Mouse (Mus musculus) CH12.LX (cell line): ENCODE measurements at regions not wholly inside any gene's neighbourhood (a gene's known extent, or its start where the extent isn't known, plus 50 kb on each side); places are given as distances from the start of the nearest gene placed in this dataset.

Experiments used
- DNase-seq: peaks from one replicate; pipeline ENCODE4 v3.0.0-alpha.2; 2013; ENCODE audit errors: extremely low read depth
- H3K27ac ChIP-seq: 2 replicates; pipeline ENCODE4 v1.5.1; 2012; ENCODE audit warnings: low read depth, mild to moderate bottlenecking, control low read depth, moderate library complexity; ENCODE audit not compliant: insufficient read depth
- H3K27me3 ChIP-seq: replicated peaks from 2 replicates; pipeline ENCODE3; 2012; ENCODE audit warnings: inconsistent platforms
- H3K36me3 ChIP-seq, 2 experiments: replicated peaks in 1 of 2; 2 replicates each; pipeline versions ENCODE3 to v1.6.1; 2012; ENCODE audit warnings: inconsistent platforms in 1 of 2, low read length in 1 of 2, mild to moderate bottlenecking in 1 of 2, mixed read lengths in 1 of 2, moderate library complexity in 1 of 2; ENCODE audit not compliant: control insufficient read depth in 1 of 2, insufficient read depth in 1 of 2
- H3K4me1 ChIP-seq, 2 experiments: 2 replicates each; pipeline ENCODE4 v1.6.1; 2012; ENCODE audit warnings: inconsistent platforms in 1 of 2, moderate library complexity in 1 of 2; ENCODE audit not compliant: insufficient read depth in 2 of 2, control insufficient read depth in 1 of 2
- H3K4me2 ChIP-seq: 2 replicates; pipeline ENCODE4 v1.6.1; 2012; ENCODE audit warnings: low read depth, mild to moderate bottlenecking, control low read depth; ENCODE audit not compliant: poor library complexity, insufficient read depth, severe bottlenecking
- H3K4me3 ChIP-seq, 3 experiments: fragments of 150-350 bp in 1 of 3; sonication (generic) in 1 of 3; replicated peaks in 1 of 3; 2 replicates each; pipeline versions ENCODE3 to v1.5.1; 2011 to 2012; ENCODE audit warnings: low read depth in 2 of 3, low read length in 2 of 3, mild to moderate bottlenecking in 2 of 3, moderate library complexity in 2 of 3, control low read depth in 1 of 3, improper control_type of control experiment in 1 of 3, inconsistent platforms in 1 of 3, mixed read lengths in 1 of 3; ENCODE audit not compliant: poor library complexity in 1 of 3
- H3K79me2 ChIP-seq: replicated peaks from 2 replicates; pipeline ENCODE4 v1.6.1; 2012; ENCODE audit warnings: mild to moderate bottlenecking, moderate library complexity; ENCODE audit not compliant: control insufficient read depth, poor library complexity, insufficient read depth, severe bottlenecking; ENCODE audit errors: extremely low read depth
- H3K9ac ChIP-seq: 2 replicates; pipeline ENCODE4 v1.6.1; 2012; ENCODE audit warnings: low read depth, mild to moderate bottlenecking, control low read depth, moderate library complexity; ENCODE audit not compliant: insufficient read depth
- H3K9me3 ChIP-seq: replicated peaks from 2 replicates; pipeline ENCODE3; 2012; ENCODE audit warnings: low read length, inconsistent platforms, mixed read lengths
- BHLHE40 ChIP-seq: IDR thresholded peaks from 2 replicates; pipeline ENCODE4 v1.6.1; 2011; ENCODE audit warnings: mild to moderate bottlenecking, low read depth, low read length, improper control_type of control experiment
- CHD2 ChIP-seq: IDR thresholded peaks from 2 replicates; pipeline ENCODE4 v1.6.1; 2011; ENCODE audit warnings: low read length, improper control_type of control experiment
- ELF1 ChIP-seq: IDR thresholded peaks from 2 replicates; pipeline ENCODE4 v1.6.1; 2014; ENCODE audit warnings: low read depth, mild to moderate bottlenecking, inconsistent platforms, low read length, improper control_type of control experiment
- EP300 ChIP-seq: IDR thresholded peaks from 2 replicates; pipeline ENCODE4 v1.6.1; 2011; ENCODE audit warnings: low read length, improper control_type of control experiment
- ETS1 ChIP-seq: conservative IDR thresholded peaks from 2 replicates; pipeline ENCODE4 v1.6.1; 2012; ENCODE audit warnings: low read depth, mild to moderate bottlenecking, inconsistent platforms, low read length, improper control_type of control experiment, moderate library complexity
- JUN ChIP-seq: IDR thresholded peaks from 2 replicates; pipeline ENCODE4 v1.6.1; 2011; ENCODE audit warnings: low read depth, mild to moderate bottlenecking, low read length, improper control_type of control experiment, moderate library complexity; ENCODE audit not compliant: insufficient read depth
- JUND ChIP-seq: conservative IDR thresholded peaks from 2 replicates; pipeline ENCODE4 v1.6.1; 2011; ENCODE audit warnings: low read depth, low read length, improper control_type of control experiment
- KAT2A ChIP-seq: IDR thresholded peaks from 2 replicates; pipeline ENCODE4 v1.6.1; 2012; ENCODE audit warnings: low read length, improper control_type of control experiment, inconsistent platforms; ENCODE audit not compliant: insufficient replicate concordance
- MAZ ChIP-seq: IDR thresholded peaks from 2 replicates; pipeline ENCODE4 v1.6.1; 2012; ENCODE audit warnings: low read depth, mild to moderate bottlenecking, inconsistent platforms, low read length, improper control_type of control experiment, moderate library complexity
- MEF2A ChIP-seq: IDR thresholded peaks from 2 replicates; pipeline ENCODE4 v1.6.1; 2014; ENCODE audit warnings: low read depth, mild to moderate bottlenecking, inconsistent platforms, low read length, improper control_type of control experiment, borderline replicate concordance
- MXI1 ChIP-seq: IDR thresholded peaks from 2 replicates; pipeline ENCODE4 v1.6.1; 2011; ENCODE audit warnings: mild to moderate bottlenecking, low read depth, low read length, improper control_type of control experiment
- MYC ChIP-seq: IDR thresholded peaks from 2 replicates; pipeline ENCODE4 v1.6.1; 2011; ENCODE audit warnings: low read depth, mild to moderate bottlenecking, improper control_type of control experiment, low read length
- NELFE ChIP-seq: IDR thresholded peaks from 2 replicates; pipeline ENCODE4 v1.6.1; 2011; ENCODE audit warnings: low read depth, low read length, improper control_type of control experiment
- NRF1 ChIP-seq: IDR thresholded peaks from 2 replicates; pipeline ENCODE4 v1.6.1; 2014; ENCODE audit warnings: low read depth, mild to moderate bottlenecking, inconsistent platforms, low read length, improper control_type of control experiment, moderate library complexity
- PAX5 ChIP-seq: IDR thresholded peaks from 2 replicates; pipeline ENCODE4 v1.6.1; 2012; ENCODE audit warnings: low read length, inconsistent platforms, mixed read lengths
- POLR2A ChIP-seq: IDR thresholded peaks from 2 replicates; pipeline ENCODE4 v1.6.1; 2011; ENCODE audit warnings: low read depth, mild to moderate bottlenecking, improper control_type of control experiment, low read length
- SIN3A ChIP-seq: IDR thresholded peaks from 2 replicates; pipeline ENCODE4 v1.6.1; 2012; ENCODE audit warnings: low read length, improper control_type of control experiment, inconsistent platforms
- SMC3 ChIP-seq: IDR thresholded peaks from 2 replicates; pipeline ENCODE4 v1.6.1; 2011; ENCODE audit warnings: low read depth, low read length, improper control_type of control experiment
- TBP ChIP-seq: conservative IDR thresholded peaks from 2 replicates; pipeline ENCODE4 v1.6.1; 2011; ENCODE audit warnings: low read depth, low read length, improper control_type of control experiment
- UBTF ChIP-seq: IDR thresholded peaks from 2 replicates; pipeline ENCODE4 v1.6.1; 2012; ENCODE audit warnings: low read depth, mild to moderate bottlenecking, inconsistent platforms, low read length, improper control_type of control experiment, moderate library complexity
- USF1 ChIP-seq: IDR thresholded peaks from 2 replicates; pipeline ENCODE4 v1.6.1; 2014; ENCODE audit warnings: low read depth, mild to moderate bottlenecking, inconsistent platforms, low read length, improper control_type of control experiment
- USF2 ChIP-seq: conservative IDR thresholded peaks from 2 replicates; pipeline ENCODE4 v1.6.1; 2011; ENCODE audit warnings: low read depth, low read length, improper control_type of control experiment
- ZC3H11A ChIP-seq: IDR thresholded peaks from 2 replicates; pipeline ENCODE4 v1.6.1; 2012; ENCODE audit warnings: low read depth, mild to moderate bottlenecking, inconsistent platforms, low read length, improper control_type of control experiment
- ZKSCAN1 ChIP-seq: IDR thresholded peaks from 2 replicates; pipeline ENCODE4 v1.6.1; 2012; ENCODE audit warnings: low read depth, inconsistent platforms, low read length, improper control_type of control experiment, borderline replicate concordance
- ZMIZ1 ChIP-seq: IDR thresholded peaks from 2 replicates; pipeline ENCODE4 v1.6.1; 2012; ENCODE audit warnings: low read depth, mild to moderate bottlenecking, inconsistent platforms, low read length, improper control_type of control experiment
- ZNF384 ChIP-seq: IDR thresholded peaks from 2 replicates; pipeline ENCODE4 v1.6.1; 2012; ENCODE audit warnings: low read depth, low read length, improper control_type of control experiment, inconsistent platforms
- dilution Hi-C: fragments of 300-500 bp; cut with MboI; formaldehyde crosslinking; loops from 2 replicates; pipeline ENCODE4 v1.14.3; 2020; ENCODE audit warnings: low sequenced_read_pairs; ENCODE audit not compliant: extremely low pct_unique_long_range_greater_than_20kb, extremely low pct_ligation_motif_present
- in situ Hi-C: fragments of 300-500 bp; cut with MboI; formaldehyde crosslinking; loops from 3 replicates; pipeline ENCODE4 v1.14.3; 2019; ENCODE audit warnings: low sequenced_read_pairs, low pct_ligation_motif_present, low pct_unique_long_range_greater_than_20kb, mixed read lengths

- no peak for TF ChIP-seq ZKSCAN1
- peak; percentile 73 for TF ChIP-seq BHLHE40
- TF ChIP-seq JUND, result peak; percentile 94
- TF ChIP-seq EP300, result peak; percentile 98
- TF ChIP-seq JUN, result peak; percentile 82
- peak; percentile 24; the same call in 1 of the 2 replicates for TF ChIP-seq ZNF384
- TF ChIP-seq, all 38 proteins: peak for 12
These were observed 152.3 kb upstream of the Phactr1 start (continued) for GRCm38 (mm10) chr13:42528169-42528568.

GRCm38 (mm10) chr13:42536501-42537210 lies 143.8 kb upstream of the Phactr1 start:
- in situ Hi-C loops, result no loop called here

GRCm38 (mm10) chr13:42538046-42538445 lies 142.4 kb upstream of the Phactr1 start:
- H3K27ac ChIP-seq, result no peak overlapping the region
- no peaks in the 10 kb centered on the region for H3K27me3 ChIP-seq
- no peak overlapping the region for H3K4me3 ChIP-seq
- DNase-seq, result no peak
- H3K9ac ChIP-seq, result no peak overlapping the region
- dilution Hi-C loops, result no loop called here
- H3K4me1 ChIP-seq, result no peaks in the 10 kb centered on the region
- H3K4me2 ChIP-seq, result no peak overlapping the region
- peaks cover 6% of the 10 kb centered on the region for H3K9me3 ChIP-seq
- no peaks in the 10 kb centered on the region for H3K36me3 ChIP-seq
- no peak for TF ChIP-seq NRF1
- no peak for TF ChIP-seq MAZ
- TF ChIP-seq KAT2A, result no peak
- no peak for TF ChIP-seq ETS1
- no peak for TF ChIP-seq MXI1
- no peak for TF ChIP-seq EP300
- TF ChIP-seq UBTF, result no peak
- no peak for TF ChIP-seq NELFE
- TF ChIP-seq ZMIZ1, result no peak
- no peak for TF ChIP-seq ZKSCAN1
- TF ChIP-seq, all 38 proteins: peak for 0
- in situ Hi-C loops, result no loop called here
- H3K79me2 ChIP-seq, result no peaks in the 10 kb centered on the region

More at GRCm38 (mm10) chr13:42536501-42537210, 143.8 kb upstream of the Phactr1 start:
- Histone ChIP-seq H3K4me2 (no peak overlapping the region), H3K27me3 (no peaks in the 10 kb centered on the region), H3K9ac (no peak overlapping the region), H3K36me3 (no peaks in the 10 kb centered on the region), H3K4me1 (no peaks in the 10 kb centered on the region)
- dilution Hi-C loops, result no loop called here
- TF ChIP-seq ELF1 (no peak), SMC3 (no peak), USF2 (no peak), ZNF384 (no peak), ZC3H11A (no peak), CHD2 (no peak), MEF2A (no peak), JUN (no peak), PAX5 (no peak), MXI1 (no peak), USF1 (no peak), EP300 (no peak), ZKSCAN1 (no peak), MYC (no peak), ETS1 (no peak), SIN3A (no peak), TBP (no peak), POLR2A (no peak)
- TF ChIP-seq, all 38 proteins: peak for 0
- Histone ChIP-seq H3K79me2 (no peaks in the 10 kb centered on the region), H3K4me3 (no peak overlapping the region), H3K27ac (no peak overlapping the region), H3K9me3 (peaks cover 6% of the 10 kb centered on the region)
- DNase-seq, result no peak
